Mouse (Mus musculus): ENCODE data around the gene Rnase12. TPM values are rescaled to one million over a fixed set of nuclear protein-coding genes. Genes with fewer than 3 reads are reported as not detected.

Gene Rnase12
- not detected for polyA plus RNA-seq (2014; fragmentation: Illumina TruSeq; extraction: RNeasy Lipid Tissue Mini Kit (QIAGEN cat#74804); ENCODE audit: low read depth, low replicate concordance)

DNA sequence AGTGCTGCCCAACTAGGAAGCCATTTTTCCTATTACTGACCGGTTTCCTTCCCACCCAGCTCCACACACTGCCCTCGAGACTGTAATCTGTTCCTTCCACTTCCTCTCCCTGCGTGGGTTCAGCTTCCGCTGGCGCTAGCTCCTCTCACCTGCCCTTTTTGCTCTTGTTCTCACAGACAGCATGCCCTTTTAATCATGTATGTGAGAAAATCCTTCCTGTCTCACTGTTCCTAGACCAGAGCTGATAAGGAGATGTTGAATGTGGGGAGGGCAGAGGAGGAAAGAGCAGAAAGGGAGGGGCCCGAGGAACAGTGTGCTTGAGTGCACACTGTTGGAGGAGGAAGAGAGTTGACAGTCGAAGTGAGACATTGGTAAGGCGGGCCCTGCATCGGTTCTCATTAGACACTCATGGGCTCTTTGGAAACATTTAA, at the start of gene Rnase12:
Rnase12 (minus strand) TSS at position 261 of the 431 bp plus-strand sequence.

GRCm38 (mm10) chr14:51090921-51091900, 33.8 kb upstream of the Rnase12 start, which contains the start of the genes Rnase4 and Ang:
Rnase4 (plus strand) TSS chr14:51091077.
Ang (plus strand) TSS chr14:51091150.

GRCm38 (mm10) chr14:51074335-51074734, 16.9 kb upstream of the Rnase12 start, which contains the start of gene Olfr750:
Olfr750 (minus strand) TSS chr14:51074435.

GRCm38 (mm10) chr14:51050063-51050462, 7.4 kb downstream of the Rnase12 start, which contains the start of gene Rnase11:
Rnase11 (minus strand) TSS chr14:51050163.

DNA sequence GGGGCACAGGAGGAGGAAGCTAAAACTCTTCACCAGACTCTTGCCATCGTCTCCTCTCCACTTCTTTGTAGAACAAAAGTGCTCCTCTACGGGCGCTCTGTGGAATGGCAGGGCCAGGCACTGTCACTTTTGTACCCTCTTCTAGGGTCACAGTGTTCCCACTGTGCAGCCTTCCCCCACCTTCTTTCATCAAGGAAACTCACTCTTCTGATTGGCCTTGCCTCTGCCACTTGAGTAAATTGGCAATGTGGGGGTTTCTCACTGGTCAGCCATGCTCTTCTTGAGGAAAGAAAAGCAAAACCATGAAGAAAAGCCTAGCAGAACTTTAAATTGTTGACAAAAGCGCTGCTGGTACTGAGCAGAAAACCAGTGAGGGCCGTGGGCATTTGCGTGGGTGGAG, 15.7 kb downstream of the Rnase12 start, which contains the start of gene Rnase9:
Rnase9 (minus strand) TSS at position 101 of the 400 bp plus-strand sequence.

GRCm38 (mm10) chr14:51007152-51007801, 50.2 kb downstream of the Rnase12 start, which contains the start of gene Rnase10:
Rnase10 (plus strand) TSS chr14:51007751.

Other genes with a start within 250 kb of the Rnase12 start
- gene Ccnb1ip1, start 249.9 kb downstream of the Rnase12 start, polyA plus RNA-seq (2014; fragmentation: Illumina TruSeq; extraction: RNeasy Lipid Tissue Mini Kit (QIAGEN cat#74804); ENCODE audit: low read depth, low replicate concordance), result not detected
- gene Parp2, start 249.8 kb downstream of the Rnase12 start, polyA plus RNA-seq (2014; fragmentation: Illumina TruSeq; extraction: RNeasy Lipid Tissue Mini Kit (QIAGEN cat#74804); ENCODE audit: low read depth, low replicate concordance), result 27.9 TPM
- gene Tep1, start 187.1 kb downstream of the Rnase12 start, polyA plus RNA-seq (2014; fragmentation: Illumina TruSeq; extraction: RNeasy Lipid Tissue Mini Kit (QIAGEN cat#74804); ENCODE audit: low read depth, low replicate concordance), result 11.9 TPM
- gene Klhl33, start 160.2 kb downstream of the Rnase12 start, polyA plus RNA-seq (2014; fragmentation: Illumina TruSeq; extraction: RNeasy Lipid Tissue Mini Kit (QIAGEN cat#74804); ENCODE audit: low read depth, low replicate concordance), result 25.9 TPM
- gene Osgep, start 132.8 kb downstream of the Rnase12 start, polyA plus RNA-seq (2014; fragmentation: Illumina TruSeq; extraction: RNeasy Lipid Tissue Mini Kit (QIAGEN cat#74804); ENCODE audit: low read depth, low replicate concordance), result 91.8 TPM
- gene Apex1, start 132.7 kb downstream of the Rnase12 start, polyA plus RNA-seq (2014; fragmentation: Illumina TruSeq; extraction: RNeasy Lipid Tissue Mini Kit (QIAGEN cat#74804); ENCODE audit: low read depth, low replicate concordance), result 31.2 TPM
- gene Pip4p1, start 126.8 kb downstream of the Rnase12 start, polyA plus RNA-seq (2014; fragmentation: Illumina TruSeq; extraction: RNeasy Lipid Tissue Mini Kit (QIAGEN cat#74804); ENCODE audit: low read depth, low replicate concordance), result 27.1 TPM
- gene Pnp, start 126.6 kb downstream of the Rnase12 start, polyA plus RNA-seq (2014; fragmentation: Illumina TruSeq; extraction: RNeasy Lipid Tissue Mini Kit (QIAGEN cat#74804); ENCODE audit: low read depth, low replicate concordance), result 19.7 TPM
- gene Gm49342, start 113.1 kb downstream of the Rnase12 start, polyA plus RNA-seq (2014; fragmentation: Illumina TruSeq; extraction: RNeasy Lipid Tissue Mini Kit (QIAGEN cat#74804); ENCODE audit: low read depth, low replicate concordance), result 15.3 TPM
- gene Pnp2, start 101.7 kb downstream of the Rnase12 start, polyA plus RNA-seq (2014; fragmentation: Illumina TruSeq; extraction: RNeasy Lipid Tissue Mini Kit (QIAGEN cat#74804); ENCODE audit: low read depth, low replicate concordance), result 0.60 TPM
- 0.73 TPM for gene Rnase10, start 49.9 kb downstream of the Rnase12 start, polyA plus RNA-seq (2014; fragmentation: Illumina TruSeq; extraction: RNeasy Lipid Tissue Mini Kit (QIAGEN cat#74804); ENCODE audit: low read depth, low replicate concordance)
- gene Rnase9, start 15.8 kb downstream of the Rnase12 start, polyA plus RNA-seq (2014; fragmentation: Illumina TruSeq; extraction: RNeasy Lipid Tissue Mini Kit (QIAGEN cat#74804); ENCODE audit: low read depth, low replicate concordance), result not detected
- not detected for gene Rnase11, start 7.5 kb downstream of the Rnase12 start, polyA plus RNA-seq (2014; fragmentation: Illumina TruSeq; extraction: RNeasy Lipid Tissue Mini Kit (QIAGEN cat#74804); ENCODE audit: low read depth, low replicate concordance)
- not detected for gene Olfr750, start 16.8 kb upstream of the Rnase12 start, polyA plus RNA-seq (2014; fragmentation: Illumina TruSeq; extraction: RNeasy Lipid Tissue Mini Kit (QIAGEN cat#74804); ENCODE audit: low read depth, low replicate concordance)
- gene Rnase4, start 33.4 kb upstream of the Rnase12 start, polyA plus RNA-seq (2014; fragmentation: Illumina TruSeq; extraction: RNeasy Lipid Tissue Mini Kit (QIAGEN cat#74804); ENCODE audit: low read depth, low replicate concordance), result 92.6 TPM
- gene Ang, start 33.5 kb upstream of the Rnase12 start, polyA plus RNA-seq (2014; fragmentation: Illumina TruSeq; extraction: RNeasy Lipid Tissue Mini Kit (QIAGEN cat#74804); ENCODE audit: low read depth, low replicate concordance), result 10.6 TPM
- gene Eddm3b, start 56.8 kb upstream of the Rnase12 start, polyA plus RNA-seq (2014; fragmentation: Illumina TruSeq; extraction: RNeasy Lipid Tissue Mini Kit (QIAGEN cat#74804); ENCODE audit: low read depth, low replicate concordance), result not detected
- not detected for gene Rnase6, start 66.2 kb upstream of the Rnase12 start, polyA plus RNA-seq (2014; fragmentation: Illumina TruSeq; extraction: RNeasy Lipid Tissue Mini Kit (QIAGEN cat#74804); ENCODE audit: low read depth, low replicate concordance)
- gene Rnase1, start 89.1 kb upstream of the Rnase12 start, polyA plus RNA-seq (2014; fragmentation: Illumina TruSeq; extraction: RNeasy Lipid Tissue Mini Kit (QIAGEN cat#74804); ENCODE audit: low read depth, low replicate concordance), result 0.84 TPM
- not detected for gene Rnase2b, start 104.6 kb upstream of the Rnase12 start, polyA plus RNA-seq (2014; fragmentation: Illumina TruSeq; extraction: RNeasy Lipid Tissue Mini Kit (QIAGEN cat#74804); ENCODE audit: low read depth, low replicate concordance)
- gene Ang2, start 141.5 kb upstream of the Rnase12 start, polyA plus RNA-seq (2014; fragmentation: Illumina TruSeq; extraction: RNeasy Lipid Tissue Mini Kit (QIAGEN cat#74804); ENCODE audit: low read depth, low replicate concordance), result not detected
- not detected for gene Ear14, start 145.7 kb upstream of the Rnase12 start, polyA plus RNA-seq (2014; fragmentation: Illumina TruSeq; extraction: RNeasy Lipid Tissue Mini Kit (QIAGEN cat#74804); ENCODE audit: low read depth, low replicate concordance)
- gene Rnase2a, start 198.5 kb upstream of the Rnase12 start, polyA plus RNA-seq (2014; fragmentation: Illumina TruSeq; extraction: RNeasy Lipid Tissue Mini Kit (QIAGEN cat#74804); ENCODE audit: low read depth, low replicate concordance), result not detected